Mouse (Mus musculus) MEL (cell line): ENCODE data around the gene Dtl.

Source experiments
- CTCF ChIP-seq, 3 experiments: IDR thresholded peaks in 2 of 3; conservative IDR thresholded peaks in 1 of 3; 2 replicates each; pipeline ENCODE4 v1.5.1; 2011 to 2012; ENCODE audit warnings: low read length in 3 of 3, low read depth in 2 of 3, mild to moderate bottlenecking in 2 of 3, improper control_type of control experiment in 1 of 3, inconsistent platforms in 1 of 3, mixed read lengths in 1 of 3, moderate library complexity in 1 of 3; ENCODE audit not compliant: control insufficient read depth in 1 of 3, insufficient read depth in 1 of 3, poor library complexity in 1 of 3, severe bottlenecking in 1 of 3
- EP300 ChIP-seq, 2 experiments: IDR thresholded peaks; 2 replicates each; pipeline ENCODE4 v1.6.1; 2011; ENCODE audit warnings: improper control_type of control experiment in 2 of 2, low read length in 2 of 2, low read depth in 1 of 2, mild to moderate bottlenecking in 1 of 2
- GATA1 ChIP-seq: IDR thresholded peaks from 2 replicates; pipeline ENCODE4 v1.6.1; 2011; ENCODE audit warnings: low read depth, low read length, improper control_type of control experiment
- HCFC1 ChIP-seq: IDR thresholded peaks from 2 replicates; pipeline ENCODE4 v1.6.1; 2012; ENCODE audit warnings: low read depth, mild to moderate bottlenecking, inconsistent platforms, low read length, improper control_type of control experiment, moderate library complexity
- MAFK ChIP-seq: IDR thresholded peaks from 2 replicates; pipeline ENCODE4 v1.6.1; 2011; ENCODE audit warnings: low read depth, mild to moderate bottlenecking, low read length, improper control_type of control experiment, borderline replicate concordance
- MAX ChIP-seq: IDR thresholded peaks from 2 replicates; pipeline ENCODE4 v1.6.1; 2011; ENCODE audit warnings: low read length, improper control_type of control experiment
- MAZ ChIP-seq: IDR thresholded peaks from 2 replicates; pipeline ENCODE4 v1.6.1; 2012; ENCODE audit warnings: low read depth, mild to moderate bottlenecking, inconsistent platforms, low read length, improper control_type of control experiment
- NRF1 ChIP-seq: IDR thresholded peaks from 2 replicates; pipeline ENCODE4 v1.6.1; 2014; ENCODE audit warnings: low read depth, mild to moderate bottlenecking, inconsistent platforms, low read length, improper control_type of control experiment, moderate library complexity; ENCODE audit not compliant: poor library complexity, insufficient read depth, severe bottlenecking
- POLR2A ChIP-seq, 2 experiments: IDR thresholded peaks; 2 replicates each; pipeline ENCODE4 v1.6.1; 2011 to 2012; ENCODE audit warnings: low read length in 2 of 2, mild to moderate bottlenecking in 2 of 2, control low read depth in 1 of 2, improper control_type of control experiment in 1 of 2, low read depth in 1 of 2, moderate library complexity in 1 of 2; ENCODE audit not compliant: control insufficient read depth in 1 of 2, insufficient read depth in 1 of 2, poor library complexity in 1 of 2
- SIN3A ChIP-seq: IDR thresholded peaks from 2 replicates; pipeline ENCODE4 v1.6.1; 2012; ENCODE audit warnings: low read length, improper control_type of control experiment, inconsistent platforms
- SMC3 ChIP-seq: IDR thresholded peaks from 2 replicates; pipeline ENCODE4 v1.6.1; 2011; ENCODE audit warnings: low read depth, low read length, improper control_type of control experiment
- TAL1 ChIP-seq: IDR thresholded peaks from 2 replicates; pipeline ENCODE4 v1.6.1; 2012; ENCODE audit warnings: mild to moderate bottlenecking, inconsistent platforms, low read length, moderate library complexity, mixed read lengths
- UBTF ChIP-seq: IDR thresholded peaks from 2 replicates; pipeline ENCODE4 v1.6.1; 2012; ENCODE audit warnings: low read depth, mild to moderate bottlenecking, inconsistent platforms, low read length, improper control_type of control experiment, moderate library complexity, borderline replicate concordance; ENCODE audit not compliant: insufficient read depth
- ZC3H11A ChIP-seq: IDR thresholded peaks from 2 replicates; pipeline ENCODE4 v1.6.1; 2012; ENCODE audit warnings: low read depth, mild to moderate bottlenecking, inconsistent platforms, low read length, improper control_type of control experiment

GRCm38 (mm10) chr1:191621096-191621495, 45.8 kb upstream of the Dtl start:
- TF ChIP-seq CTCF (IDR thresholded peaks at IDR 0.05 in 2 of 3, conservative IDR thresholded peaks at IDR 0.05 in 1 of 3; ENCODE audit: control insufficient read depth in 1 of 3, insufficient read depth in 1 of 3, low read depth in 2 of 3, low read length in 3 of 3, poor library complexity in 1 of 3, severe bottlenecking in 1 of 3) (no peak), SMC3 (no peak), HCFC1 (no peak), NRF1 (no peak), GATA1 (no peak), POLR2A (IDR thresholded peaks at IDR 0.05; ENCODE audit: control insufficient read depth in 1 of 2, insufficient read depth in 1 of 2, low read depth in 1 of 2, low read length in 2 of 2, poor library complexity in 1 of 2) (no peak), SIN3A (no peak), TAL1 (no peak), MAX (no peak), UBTF (no peak), MAZ (no peak), EP300 (IDR thresholded peaks at IDR 0.05; ENCODE audit: low read depth in 1 of 2, low read length in 2 of 2) (no peak), MAFK (no peak), ZC3H11A (no peak)
